Mouse (Mus musculus): ENCODE data around the gene Gng7. TPM values are rescaled to one million over a fixed set of nuclear protein-coding genes. Genes with fewer than 3 reads are reported as not detected.

The Gng7 gene
- polyA plus RNA-seq, 1 experiment from 2014 or later, result 25.6 TPM

DNA sequence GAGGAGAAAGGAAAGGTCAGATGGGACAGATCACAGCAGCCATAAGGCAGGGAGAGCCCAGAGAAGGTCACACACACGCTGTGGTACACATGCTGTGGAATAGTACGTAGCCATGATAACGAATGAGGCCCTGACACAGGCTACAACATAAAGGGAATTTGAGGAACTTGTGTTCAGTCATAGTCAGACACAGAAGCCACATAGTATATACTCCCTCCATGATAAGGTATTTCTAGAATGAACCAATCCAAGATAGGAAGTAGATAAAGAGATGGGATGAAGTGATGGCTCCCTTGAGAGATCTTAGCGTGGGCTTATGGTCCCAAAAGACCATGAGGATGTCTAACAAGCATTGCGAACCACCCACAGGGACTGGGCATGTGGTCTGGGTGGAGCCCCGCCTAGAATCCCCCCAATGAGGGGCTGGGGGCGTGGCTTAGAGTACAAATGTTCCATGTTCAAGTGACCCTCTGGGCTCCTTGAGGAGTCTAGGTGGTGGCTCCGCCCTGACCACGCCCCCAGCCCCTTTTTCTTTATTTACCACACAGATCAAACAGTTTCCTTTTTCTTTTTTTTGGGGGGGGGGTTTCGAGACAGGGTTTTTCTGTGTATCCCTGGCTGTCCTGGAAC, 62.9 kb downstream of the Gng7 start:
- H3K9me3 ChIP-seq (replicated peaks; ENCODE audit: control insufficient read depth, low read length, poor library complexity, severe bottlenecking), result no peaks in the 10 kb centered on the region
- H3K9ac ChIP-seq (ENCODE audit: low read depth, low read length), result no peak overlapping the region
- WGBS, result 82% methylated on average over 10 of the region's 10 CpGs

DNA sequence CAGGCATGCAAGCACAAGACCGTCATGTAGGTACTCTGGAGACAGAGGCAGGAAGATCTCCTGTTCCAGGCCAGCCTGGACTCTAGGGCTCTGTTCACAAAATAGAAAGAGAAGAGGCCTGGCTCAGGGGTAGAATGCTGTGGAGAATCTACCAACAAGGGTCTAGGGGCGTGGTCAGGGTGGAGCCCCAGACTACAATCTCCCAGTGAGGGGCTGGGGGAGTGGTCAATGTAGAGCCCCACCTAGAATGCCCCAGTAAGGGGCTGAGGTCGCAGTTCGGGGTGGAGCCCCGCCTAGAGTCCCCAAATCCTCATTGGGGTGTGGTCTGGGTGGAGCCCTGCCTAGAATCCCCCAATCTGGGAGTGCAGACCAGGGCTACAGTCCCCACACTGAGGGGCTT, 64.4 kb downstream of the Gng7 start:
- ATAC-seq, result no peak
- WGBS, result 21% methylated on average over 5 of the region's 5 CpGs
- Histone ChIP-seq H3K36me3 (ENCODE audit: control insufficient read depth, insufficient read depth, low read length) (no peaks in the 10 kb centered on the region), H3K27me3 (ENCODE audit: control insufficient read depth, insufficient read depth, low read depth, low read length) (no peaks in the 10 kb centered on the region), H3K4me2 (ENCODE audit: low read length) (no peak overlapping the region), H3K4me1 (ENCODE audit: control insufficient read depth, insufficient read depth, low read length) (no peaks in the 10 kb centered on the region; the same call in 1 of the 2 replicates), H3K4me3 (ENCODE audit: low read depth, low read length) (no peak overlapping the region), H3K27ac (ENCODE audit: low read length) (no peak overlapping the region), H3K9ac (ENCODE audit: low read depth, low read length) (no peak overlapping the region), H3K9me3 (replicated peaks; ENCODE audit: control insufficient read depth, low read length, poor library complexity, severe bottlenecking) (no peaks in the 10 kb centered on the region)

More for the DNA sequence above, 62.9 kb downstream of the Gng7 start:
- Histone ChIP-seq H3K4me3 (ENCODE audit: low read depth, low read length) (no peak overlapping the region), H3K4me1 (ENCODE audit: control insufficient read depth, insufficient read depth, low read length) (no peaks in the 10 kb centered on the region; the same call in 1 of the 2 replicates), H3K27ac (ENCODE audit: low read length) (no peak overlapping the region), H3K27me3 (ENCODE audit: control insufficient read depth, insufficient read depth, low read depth, low read length) (no peaks in the 10 kb centered on the region), H3K36me3 (ENCODE audit: control insufficient read depth, insufficient read depth, low read length) (no peaks in the 10 kb centered on the region), H3K4me2 (ENCODE audit: low read length) (no peak overlapping the region)
- ATAC-seq, result no peak

DNA sequence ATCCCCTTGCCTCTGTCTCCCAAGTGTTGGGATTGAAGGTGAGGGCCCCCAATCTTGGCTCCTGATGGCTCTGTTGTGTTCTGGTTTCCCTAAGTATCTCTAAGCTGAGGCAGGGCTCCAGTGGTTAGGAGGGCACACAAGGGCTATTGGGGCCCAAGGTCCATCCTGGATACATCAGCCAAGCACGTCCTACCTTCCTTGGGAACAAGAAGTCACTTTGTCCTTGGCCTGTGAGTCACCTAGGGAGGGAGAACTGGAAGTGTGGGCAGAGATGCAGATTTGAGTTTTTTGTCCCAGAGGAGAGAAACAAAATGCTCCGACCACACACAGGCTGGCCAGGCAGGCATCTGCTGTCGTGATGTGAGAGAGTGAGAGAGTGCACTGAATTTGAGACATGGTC, 65.7 kb downstream of the Gng7 start:
- H3K4me2 ChIP-seq (ENCODE audit: low read length), result no peak overlapping the region
- no peak overlapping the region for H3K4me3 ChIP-seq (ENCODE audit: low read depth, low read length)
- no peaks in the 10 kb centered on the region for H3K9me3 ChIP-seq (replicated peaks; ENCODE audit: control insufficient read depth, low read length, poor library complexity, severe bottlenecking)
- H3K9ac ChIP-seq (ENCODE audit: low read depth, low read length), result no peak overlapping the region
- no peaks in the 10 kb centered on the region for H3K4me1 ChIP-seq (ENCODE audit: control insufficient read depth, insufficient read depth, low read length)
- no peak overlapping the region for H3K27ac ChIP-seq (ENCODE audit: low read length)
- 70% methylated on average over 3 of the region's 3 CpGs for WGBS
- ATAC-seq, result no peak
- no peaks in the 10 kb centered on the region for H3K36me3 ChIP-seq (ENCODE audit: control insufficient read depth, insufficient read depth, low read length)
- H3K27me3 ChIP-seq (ENCODE audit: control insufficient read depth, insufficient read depth, low read depth, low read length), result no peaks in the 10 kb centered on the region

DNA sequence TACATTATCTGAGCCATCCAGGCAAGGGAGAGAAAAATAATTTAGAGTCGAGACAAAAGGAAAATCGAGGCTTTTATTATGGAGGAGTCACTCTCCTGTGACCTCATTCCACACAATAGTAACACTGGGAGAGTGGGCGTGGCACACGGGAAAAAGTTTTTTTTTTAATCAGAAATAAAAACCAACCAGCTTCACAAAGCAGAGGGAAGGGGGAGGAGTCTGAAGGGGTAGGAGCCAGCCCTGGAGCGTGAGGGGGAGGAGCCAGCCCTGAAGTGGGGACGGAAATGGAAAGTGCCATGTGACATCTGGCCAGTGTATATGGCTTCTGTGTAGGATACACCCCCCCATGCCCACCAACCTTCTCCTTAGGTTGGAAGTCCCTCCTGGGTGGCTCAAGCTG, 66.2 kb downstream of the Gng7 start:
- WGBS, result 30% methylated on average over 6 of the region's 6 CpGs
- Histone ChIP-seq H3K4me2 (ENCODE audit: low read length) (no peak overlapping the region), H3K4me3 (ENCODE audit: low read depth, low read length) (no peak overlapping the region), H3K36me3 (ENCODE audit: control insufficient read depth, insufficient read depth, low read length) (no peaks in the 10 kb centered on the region), H3K27ac (ENCODE audit: low read length) (no peak overlapping the region), H3K9me3 (replicated peaks; ENCODE audit: control insufficient read depth, low read length, poor library complexity, severe bottlenecking) (no peaks in the 10 kb centered on the region), H3K9ac (ENCODE audit: low read depth, low read length) (no peak overlapping the region), H3K27me3 (ENCODE audit: control insufficient read depth, insufficient read depth, low read depth, low read length) (no peaks in the 10 kb centered on the region), H3K4me1 (ENCODE audit: control insufficient read depth, insufficient read depth, low read length) (no peaks in the 10 kb centered on the region)
- ATAC-seq, result no peak

DNA sequence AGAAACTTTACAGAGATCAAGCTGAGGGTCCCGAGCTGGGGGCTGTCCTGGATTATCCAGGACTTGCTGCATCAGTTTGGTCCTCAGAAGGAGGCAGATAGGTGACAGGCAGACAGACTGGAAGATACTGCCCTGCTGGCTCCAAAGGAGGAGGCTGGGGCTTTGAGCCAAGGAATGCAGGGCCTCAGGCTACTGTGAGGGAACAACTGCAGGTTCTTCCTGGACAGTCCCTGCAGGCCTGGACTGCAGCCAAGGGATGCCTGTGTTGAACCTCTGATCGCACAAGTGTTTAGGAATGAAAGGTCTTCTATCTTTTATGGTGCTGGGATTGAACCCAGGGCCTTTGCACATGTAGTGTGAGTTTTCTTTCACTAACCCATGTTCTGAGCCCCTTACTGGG, 66.9 kb downstream of the Gng7 start:
- H3K4me3 ChIP-seq (ENCODE audit: low read depth, low read length), result no peak overlapping the region
- no peak for ATAC-seq
- no peaks in the 10 kb centered on the region for H3K36me3 ChIP-seq (ENCODE audit: control insufficient read depth, insufficient read depth, low read length)
- 0 out of 2 replicates have a peak overlapping the region, but pooled peaks have one; percentile 6 for H3K9ac ChIP-seq (ENCODE audit: low read depth, low read length)
- H3K27me3 ChIP-seq (ENCODE audit: control insufficient read depth, insufficient read depth, low read depth, low read length), result no peaks in the 10 kb centered on the region
- H3K27ac ChIP-seq (ENCODE audit: low read length), result no peak overlapping the region
- H3K4me2 ChIP-seq (ENCODE audit: low read length), result no peak overlapping the region
- 60% methylated on average over 2 of the region's 2 CpGs for WGBS
- H3K9me3 ChIP-seq (replicated peaks; ENCODE audit: control insufficient read depth, low read length, poor library complexity, severe bottlenecking), result no peaks in the 10 kb centered on the region
- H3K4me1 ChIP-seq (ENCODE audit: control insufficient read depth, insufficient read depth, low read length), result no peaks in the 10 kb centered on the region

DNA sequence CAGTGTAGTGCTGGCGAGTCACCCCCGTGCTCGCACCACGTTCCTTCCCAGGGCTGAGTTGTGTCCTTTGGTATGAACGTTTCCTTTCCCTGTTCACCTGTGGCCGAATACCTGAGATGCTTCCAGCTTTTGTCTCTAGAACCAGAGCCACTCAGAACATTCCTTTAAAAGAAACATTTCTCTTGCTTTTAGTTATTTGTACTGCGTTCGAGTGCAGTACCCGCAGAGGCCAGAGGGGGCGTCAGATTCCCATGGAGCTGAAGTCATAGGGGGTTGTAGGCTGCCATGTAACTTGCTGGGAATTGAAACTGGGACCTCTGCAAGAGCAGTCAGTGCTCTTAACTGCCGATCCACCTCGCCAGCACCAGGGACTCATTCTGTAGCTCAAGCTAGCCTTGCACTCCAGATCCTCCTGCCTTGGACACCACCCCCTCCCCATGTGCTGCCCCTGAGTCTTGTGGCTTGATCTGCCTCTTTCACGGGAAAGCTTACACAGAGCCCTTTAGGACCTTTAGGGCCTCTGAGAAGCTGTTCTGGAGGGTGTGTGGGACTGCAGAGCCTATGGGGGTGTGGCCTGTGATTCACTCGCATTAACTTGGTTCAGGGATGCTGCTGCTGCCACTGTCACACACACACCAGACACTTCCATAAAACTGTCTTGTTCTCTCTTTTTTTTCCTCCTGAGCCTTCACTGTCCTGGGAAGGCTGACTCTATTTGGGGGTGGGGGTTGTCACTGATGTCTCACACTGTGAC, 67.9 kb downstream of the Gng7 start:
- Histone ChIP-seq H3K9ac (ENCODE audit: low read depth, low read length) (no peak overlapping the region), H3K4me2 (ENCODE audit: low read length) (no peak overlapping the region), H3K27ac (ENCODE audit: low read length) (no peak overlapping the region), H3K27me3 (ENCODE audit: control insufficient read depth, insufficient read depth, low read depth, low read length) (no peaks in the 10 kb centered on the region), H3K9me3 (replicated peaks; ENCODE audit: control insufficient read depth, low read length, poor library complexity, severe bottlenecking) (no peaks in the 10 kb centered on the region), H3K4me1 (ENCODE audit: control insufficient read depth, insufficient read depth, low read length) (no peaks in the 10 kb centered on the region), H3K4me3 (ENCODE audit: low read depth, low read length) (no peak overlapping the region), H3K36me3 (ENCODE audit: control insufficient read depth, insufficient read depth, low read length) (no peaks in the 10 kb centered on the region)
- no peak for ATAC-seq
- 67% methylated on average over 14 of the region's 14 CpGs for WGBS

DNA sequence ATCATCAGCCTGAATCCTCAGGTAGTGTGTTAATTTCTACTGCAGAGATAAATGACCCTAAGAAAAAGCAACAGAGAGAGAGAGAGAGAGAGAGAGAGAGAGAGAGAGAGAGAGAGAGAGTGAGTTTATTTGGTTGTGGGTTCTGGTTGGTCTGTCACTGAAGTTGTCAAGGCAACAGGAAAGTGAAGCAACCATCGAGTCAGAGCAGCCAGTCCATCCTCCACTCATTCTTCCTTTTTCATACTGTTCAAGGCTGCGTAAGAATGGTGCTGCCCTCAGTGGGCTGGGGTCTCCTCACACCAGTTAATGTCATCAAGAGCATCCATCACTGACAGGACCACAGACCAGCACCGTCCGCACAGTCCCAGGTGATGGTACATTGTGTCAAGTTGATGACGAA, 70.5 kb downstream of the Gng7 start:
- 84% methylated on average over 5 of the region's 5 CpGs for WGBS
- Histone ChIP-seq H3K36me3 (ENCODE audit: control insufficient read depth, insufficient read depth, low read length) (no peaks in the 10 kb centered on the region), H3K4me3 (ENCODE audit: low read depth, low read length) (no peak overlapping the region), H3K9ac (ENCODE audit: low read depth, low read length) (no peak overlapping the region), H3K4me1 (ENCODE audit: control insufficient read depth, insufficient read depth, low read length) (peaks cover 10% of the 10 kb centered on the region; the same call in 1 of the 2 replicates), H3K27me3 (ENCODE audit: control insufficient read depth, insufficient read depth, low read depth, low read length) (no peaks in the 10 kb centered on the region), H3K4me2 (ENCODE audit: low read length) (no peak overlapping the region), H3K9me3 (replicated peaks; ENCODE audit: control insufficient read depth, low read length, poor library complexity, severe bottlenecking) (no peaks in the 10 kb centered on the region), H3K27ac (ENCODE audit: low read length) (no peak overlapping the region)
- ATAC-seq, result no peak

DNA sequence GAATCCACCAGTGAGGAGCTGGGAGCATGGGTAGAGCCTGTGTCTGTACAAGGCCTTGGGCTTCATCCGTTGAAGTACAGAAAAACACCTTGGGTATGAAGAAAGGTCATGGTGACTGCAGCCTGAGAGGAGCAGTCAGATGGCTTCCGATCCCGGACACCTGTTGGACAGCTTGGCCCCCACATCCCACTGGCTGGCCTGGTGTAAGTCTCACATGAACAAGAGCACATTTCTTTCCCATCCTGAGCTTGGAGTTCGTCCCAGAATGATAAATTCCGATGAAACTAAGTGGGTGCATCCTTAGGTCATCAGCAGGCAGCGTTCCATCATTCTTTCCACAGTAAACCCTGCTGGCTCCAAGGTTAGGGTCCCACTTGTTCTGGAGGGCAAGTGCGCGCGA, 71.0 kb downstream of the Gng7 start:
- Histone ChIP-seq H3K9me3 (replicated peaks; ENCODE audit: control insufficient read depth, low read length, poor library complexity, severe bottlenecking) (no peaks in the 10 kb centered on the region), H3K4me1 (ENCODE audit: control insufficient read depth, insufficient read depth, low read length) (peaks cover 12% of the 10 kb centered on the region; the same call in 1 of the 2 replicates), H3K27me3 (ENCODE audit: control insufficient read depth, insufficient read depth, low read depth, low read length) (no peaks in the 10 kb centered on the region), H3K4me2 (ENCODE audit: low read length) (no peak overlapping the region), H3K27ac (ENCODE audit: low read length) (no peak overlapping the region), H3K36me3 (ENCODE audit: control insufficient read depth, insufficient read depth, low read length) (no peaks in the 10 kb centered on the region), H3K9ac (ENCODE audit: low read depth, low read length) (no peak overlapping the region), H3K4me3 (ENCODE audit: low read depth, low read length) (no peak overlapping the region)
- no peak for ATAC-seq
- WGBS, result 90% methylated on average over 9 of the region's 9 CpGs

DNA sequence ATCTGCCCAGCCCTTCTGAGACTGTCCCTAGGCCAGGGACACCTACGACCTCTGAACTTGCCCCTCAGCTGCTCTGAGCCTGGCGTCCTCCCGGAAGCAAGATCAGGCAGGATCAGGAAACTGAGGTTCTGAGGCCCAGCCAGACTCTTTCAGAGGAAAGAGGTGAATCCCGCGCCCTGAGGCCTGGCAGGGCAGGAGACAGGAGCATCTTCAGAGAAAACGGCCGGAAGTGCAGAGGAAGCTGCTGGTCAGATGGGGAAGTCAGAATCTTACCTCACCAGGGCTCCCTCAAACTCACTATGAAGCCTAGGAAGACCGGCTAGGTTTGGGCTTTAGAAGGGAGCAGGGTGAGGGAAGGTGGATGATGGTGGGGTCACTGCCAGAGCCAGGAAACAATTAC, 71.8 kb downstream of the Gng7 start:
- no peak overlapping the region for H3K9ac ChIP-seq (ENCODE audit: low read depth, low read length)
- WGBS, result 65% methylated on average over 8 of the region's 8 CpGs
- no peak for ATAC-seq
- no peaks in the 10 kb centered on the region for H3K36me3 ChIP-seq (ENCODE audit: control insufficient read depth, insufficient read depth, low read length)
- H3K27me3 ChIP-seq (ENCODE audit: control insufficient read depth, insufficient read depth, low read depth, low read length), result no peaks in the 10 kb centered on the region; the same call in 1 of the 2 replicates
- peaks cover 12% of the 10 kb centered on the region; the same call in 1 of the 2 replicates for H3K4me1 ChIP-seq (ENCODE audit: control insufficient read depth, insufficient read depth, low read length)
- no peak overlapping the region for H3K4me2 ChIP-seq (ENCODE audit: low read length)
- no peaks in the 10 kb centered on the region for H3K9me3 ChIP-seq (replicated peaks; ENCODE audit: control insufficient read depth, low read length, poor library complexity, severe bottlenecking)
- H3K27ac ChIP-seq (ENCODE audit: low read length), result no peak overlapping the region
- H3K4me3 ChIP-seq (ENCODE audit: low read depth, low read length), result no peak overlapping the region
